ENCODE assay signal across 8 mouse cellular contexts in genomic region chr17:23193441-23193840, GRCm38 (mm10). TPM values are rescaled to one million over a fixed set of nuclear protein-coding genes. Genes with fewer than 3 reads are reported as not detected.
DNase-seq lines count a peak whose midpoint lies in the region; ATAC-seq and TF ChIP-seq lines count a peak whose summit lies in the region.

No protein-coding gene starts in this region.

- no peak for TF ChIP-seq CTCF in bone marrow, adult 2 months (IDR thresholded peaks at IDR 0.05; ENCODE audit: control insufficient read depth, insufficient read depth, low read length)
- no peak for TF ChIP-seq CTCF in stomach, postnatal 0 days (IDR thresholded peaks at IDR 0.05; ENCODE audit: low read depth)

- ATAC-seq in embryonic facial prominence, embryonic 15.5 days (ENCODE audit: insufficient number of reproducible peaks, low FRiP score, low TSS enrichment, low read depth), result peak; percentile 84
- peak; percentile 91 for ATAC-seq in heart, embryonic 11.5 days (replicated peaks; ENCODE audit: insufficient number of reproducible peaks, low FRiP score, low TSS enrichment)
- peak; percentile 95 for ATAC-seq in kidney, embryonic 15.5 days (replicated peaks; ENCODE audit: low FRiP score)
- peak; percentile 87 for ATAC-seq in liver, embryonic 13.5 days (ENCODE audit: low read depth)
- ATAC-seq in stomach, postnatal 0 days (ENCODE audit: low FRiP score, low TSS enrichment), result peak; percentile 83

- WGBS in bone marrow, adult 2 months, result under 1% methylated on average over 11 of the region's 11 CpGs
- under 1% methylated on average over 11 of the region's 11 CpGs for WGBS in embryonic facial prominence, embryonic 15.5 days
- 0% methylated on average over 11 of the region's 11 CpGs for WGBS in heart, embryonic 11.5 days (ENCODE audit: insufficient replicate concordance)
- under 1% methylated on average over 11 of the region's 11 CpGs for WGBS in kidney, embryonic 15.5 days
- under 1% methylated on average over 11 of the region's 11 CpGs for WGBS in liver, embryonic 13.5 days (ENCODE audit: insufficient replicate concordance)
- 2% methylated on average over 11 of the region's 11 CpGs for WGBS in stomach, postnatal 0 days

- peak overlapping the region; percentile 65 for H3K4me2 ChIP-seq in embryonic facial prominence, embryonic 15.5 days (replicated peaks)
- H3K4me2 ChIP-seq in heart, embryonic 11.5 days, result peak overlapping the region; percentile 74
- H3K4me2 ChIP-seq in kidney, embryonic 15.5 days, result peak overlapping the region; percentile 71
- peak overlapping the region; percentile 78 for H3K4me2 ChIP-seq in liver, embryonic 13.5 days
- H3K4me2 ChIP-seq in stomach, postnatal 0 days (replicated peaks; ENCODE audit: low read depth), result peak overlapping the region; percentile 66

- DNase-seq in CD4-positive, CD25-positive, alpha-beta regulatory T cell, adult 2 months (ENCODE audit: low read depth, low spot score), result peak; percentile 70
- DNase-seq in liver, embryonic 13.5 days, result peak; percentile 26
- peak; percentile 15 to 16 for DNase-seq in natural killer cell, adult 2 months (ENCODE audit: low spot score in 2 of 2)
- peak; percentile 53 for DNase-seq in stomach, postnatal 0 days (ENCODE audit: low spot score)

- H3K4me3 ChIP-seq in bone marrow, adult 2 months (replicated peaks; ENCODE audit: control insufficient read depth, low read depth, low read length), result peak overlapping the region; percentile 71
- H3K4me3 ChIP-seq in embryonic facial prominence, embryonic 15.5 days (replicated peaks), result peak overlapping the region; percentile 81
- peak overlapping the region; percentile 75 for H3K4me3 ChIP-seq in heart, embryonic 11.5 days (ENCODE audit: low read depth, low read length)
- peak overlapping the region; percentile 79 for H3K4me3 ChIP-seq in kidney, embryonic 15.5 days (replicated peaks)
- peak overlapping the region; percentile 72 for H3K4me3 ChIP-seq in liver, embryonic 13.5 days (replicated peaks)
- peak overlapping the region; percentile 58 for H3K4me3 ChIP-seq in stomach, postnatal 0 days (ENCODE audit: low read depth, low read length)

- TF ChIP-seq POLR2A in bone marrow, adult 2 months (IDR thresholded peaks at IDR 0.05; ENCODE audit: borderline replicate concordance, control insufficient read depth, low read depth, low read length), result no peak

- H3K36me3 ChIP-seq in embryonic facial prominence, embryonic 15.5 days, result no peaks in the 10 kb centered on the region
- no peaks in the 10 kb centered on the region; the same call in 1 of the 2 replicates for H3K36me3 ChIP-seq in heart, embryonic 11.5 days (ENCODE audit: control insufficient read depth, insufficient read depth, low read length)
- peaks cover 10% of the 10 kb centered on the region for H3K36me3 ChIP-seq in kidney, embryonic 15.5 days
- H3K36me3 ChIP-seq in liver, embryonic 13.5 days, result no peaks in the 10 kb centered on the region
- H3K36me3 ChIP-seq in stomach, postnatal 0 days (ENCODE audit: control insufficient read depth, insufficient read depth, low read length), result no peaks in the 10 kb centered on the region

- no peaks in the 10 kb centered on the region for H3K9me3 ChIP-seq in embryonic facial prominence, embryonic 15.5 days (replicated peaks)
- no peaks in the 10 kb centered on the region for H3K9me3 ChIP-seq in heart, embryonic 11.5 days (replicated peaks; ENCODE audit: control insufficient read depth, low read length)
- H3K9me3 ChIP-seq in kidney, embryonic 15.5 days (replicated peaks), result no peaks in the 10 kb centered on the region
- H3K9me3 ChIP-seq in liver, embryonic 13.5 days (replicated peaks), result no peaks in the 10 kb centered on the region
- no peaks in the 10 kb centered on the region for H3K9me3 ChIP-seq in stomach, postnatal 0 days (ENCODE audit: control insufficient read depth, low read length)

- no peaks in the 10 kb centered on the region for H3K27me3 ChIP-seq in embryonic facial prominence, embryonic 15.5 days
- no peaks in the 10 kb centered on the region for H3K27me3 ChIP-seq in heart, embryonic 11.5 days (ENCODE audit: control insufficient read depth, insufficient read depth, low read length)
- H3K27me3 ChIP-seq in kidney, embryonic 15.5 days, result peaks cover 6% of the 10 kb centered on the region; the same call in 1 of the 2 replicates
- H3K27me3 ChIP-seq in liver, embryonic 13.5 days, result no peaks in the 10 kb centered on the region
- no peaks in the 10 kb centered on the region for H3K27me3 ChIP-seq in stomach, postnatal 0 days (ENCODE audit: control insufficient read depth, insufficient read depth, low read length)

- no peaks in the 10 kb centered on the region for H3K4me1 ChIP-seq in bone marrow, adult 2 months (ENCODE audit: control insufficient read depth, insufficient read depth, low read length)
- H3K4me1 ChIP-seq in embryonic facial prominence, embryonic 15.5 days, result peaks cover 4% of the 10 kb centered on the region; the same call in 1 of the 2 replicates
- no peaks in the 10 kb centered on the region for H3K4me1 ChIP-seq in heart, embryonic 11.5 days (ENCODE audit: control insufficient read depth, insufficient read depth, low read length)
- H3K4me1 ChIP-seq in kidney, embryonic 15.5 days, result peaks cover 4% of the 10 kb centered on the region; the same call in 1 of the 2 replicates
- H3K4me1 ChIP-seq in liver, embryonic 13.5 days (replicated peaks), result peaks cover 10% of the 10 kb centered on the region
- H3K4me1 ChIP-seq in stomach, postnatal 0 days (replicated peaks; ENCODE audit: control insufficient read depth, insufficient read depth), result peaks cover 3% of the 10 kb centered on the region

- no peak overlapping the region; the same call in 1 of the 2 replicates for H3K27ac ChIP-seq in bone marrow, adult 2 months (ENCODE audit: control insufficient read depth, insufficient read depth, low read depth, low read length, poor library complexity)
- H3K27ac ChIP-seq in embryonic facial prominence, embryonic 15.5 days (replicated peaks), result no peak overlapping the region
- peak overlapping the region; percentile 50; the same call in 1 of the 2 replicates for H3K27ac ChIP-seq in heart, embryonic 11.5 days (ENCODE audit: low read depth, low read length)
- H3K27ac ChIP-seq in kidney, embryonic 15.5 days, result peak overlapping the region; percentile 54
- no peak overlapping the region for H3K27ac ChIP-seq in liver, embryonic 13.5 days
- H3K27ac ChIP-seq in stomach, postnatal 0 days (replicated peaks), result no peak overlapping the region

- no peak for TF ChIP-seq EP300 in stomach, postnatal 0 days (optimal IDR thresholded peaks at IDR 0.05)

- peak overlapping the region; percentile 45 for H3K9ac ChIP-seq in embryonic facial prominence, embryonic 15.5 days
- peak overlapping the region; percentile 72 for H3K9ac ChIP-seq in heart, embryonic 11.5 days (ENCODE audit: low read depth, low read length)
- peak overlapping the region; percentile 55 for H3K9ac ChIP-seq in kidney, embryonic 15.5 days
- H3K9ac ChIP-seq in liver, embryonic 13.5 days, result peak overlapping the region; percentile 67
- H3K9ac ChIP-seq in stomach, postnatal 0 days (ENCODE audit: low read length), result peak overlapping the region; percentile 55; the same call in 1 of the 2 replicates

RNA-seq across cellular contexts. Expression of gene Zfp40, which starts 0.4 kb away (rescaled TPM):
- 1.5 TPM in 2 replicates for polyA plus RNA-seq in bone marrow, adult 2 months (2011; ENCODE audit: insufficient read depth, insufficient read length, low replicate concordance, missing spikeins)
- 8.4 and 11.6 TPM in 2 replicates for polyA plus RNA-seq in embryonic facial prominence, embryonic 15.5 days (2015; fragmentation: Nextera tagmentation; extraction: Ambion mirVana)
- polyA plus RNA-seq in heart, embryonic 11.5 days (2014; fragmentation: Nextera tagmentation; extraction: Ambion mirVana), result 8.4 and 10.9 TPM in 2 replicates
- polyA plus RNA-seq in kidney, embryonic 15.5 days (2015; fragmentation: Nextera tagmentation; extraction: Ambion mirVana), result 11.5 and 12.6 TPM in 2 replicates
- polyA plus RNA-seq in liver, embryonic 13.5 days (2015; fragmentation: Nextera tagmentation; extraction: Ambion mirVana), result 2.3 and 2.4 TPM in 2 replicates
- 4.1 and 5.5 TPM in 2 replicates for polyA plus RNA-seq in stomach, postnatal 0 days (2015; fragmentation: Nextera tagmentation; extraction: Ambion mirVana)

Comparison
In these comparisons a context has a peak if more than half of its experiments do, and no peak if none do; other contexts are left out.
1. DNase-seq: peak in every context shown above with its lines; median percentile 70 in CD4-positive, CD25-positive, alpha-beta regulatory T cell, adult 2 months; 53 in stomach, postnatal 0 days; 26 in liver, embryonic 13.5 days; 16 in natural killer cell, adult 2 months.
2. H3K27ac ChIP-seq: peak in heart, embryonic 11.5 days (single experiment) and kidney, embryonic 15.5 days (single experiment); none in bone marrow, adult 2 months (single experiment), embryonic facial prominence, embryonic 15.5 days (single experiment), liver, embryonic 13.5 days (single experiment) and stomach, postnatal 0 days (single experiment).
3. Peak in every context shown above with its lines, with median percentiles within 50 percentile points of each other: H3K4me3 ChIP-seq, ATAC-seq, H3K4me2 ChIP-seq and H3K9ac ChIP-seq.